Mouse (Mus musculus): Measurements from ENCODE around the gene Hexdc.

The Hexdc gene

DNA sequence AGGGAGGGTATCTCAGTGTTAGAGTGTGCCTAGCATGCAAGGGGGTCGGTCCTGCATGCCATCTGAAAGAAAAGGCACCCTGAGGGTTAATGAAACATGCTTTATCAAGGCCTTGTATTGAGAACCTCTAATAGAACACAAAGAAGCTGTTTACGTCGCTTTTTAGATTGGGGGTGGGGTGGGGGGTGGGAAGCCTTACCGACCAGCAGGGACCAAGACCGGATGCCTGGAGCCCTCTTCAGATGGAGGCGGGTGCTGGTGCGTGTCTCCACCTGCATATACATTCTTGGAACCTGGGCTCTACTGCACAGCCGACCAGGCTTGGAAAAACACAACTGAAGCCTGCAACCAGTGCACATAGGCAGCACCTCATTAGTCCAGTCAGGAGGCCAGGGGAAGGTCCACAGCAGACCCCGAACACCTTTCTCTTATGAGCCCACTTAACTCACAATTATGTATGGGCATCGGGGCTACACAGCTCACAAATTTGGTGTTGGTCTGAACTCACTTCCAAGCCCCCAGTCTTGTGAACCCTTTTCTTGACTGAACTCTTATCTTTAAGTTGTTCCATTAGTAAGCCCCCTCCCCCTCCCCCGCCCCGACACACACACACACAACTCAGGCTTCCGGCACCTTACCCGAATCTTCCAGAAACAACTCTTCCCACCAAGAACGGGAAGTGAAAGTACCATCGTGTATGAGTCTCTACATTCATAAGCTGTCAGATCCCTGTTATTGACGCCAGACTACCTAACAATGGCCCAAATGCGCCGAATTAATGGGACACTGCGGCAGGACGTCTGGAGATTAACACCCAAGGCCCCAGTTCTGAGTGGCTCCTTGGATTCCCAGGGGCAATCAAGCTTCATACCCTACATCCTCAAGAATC is 24.1 kb downstream of the Hexdc start:
- DNase-seq (ENCODE audit: low spot score in 2 of 2) = no peak

DNA sequence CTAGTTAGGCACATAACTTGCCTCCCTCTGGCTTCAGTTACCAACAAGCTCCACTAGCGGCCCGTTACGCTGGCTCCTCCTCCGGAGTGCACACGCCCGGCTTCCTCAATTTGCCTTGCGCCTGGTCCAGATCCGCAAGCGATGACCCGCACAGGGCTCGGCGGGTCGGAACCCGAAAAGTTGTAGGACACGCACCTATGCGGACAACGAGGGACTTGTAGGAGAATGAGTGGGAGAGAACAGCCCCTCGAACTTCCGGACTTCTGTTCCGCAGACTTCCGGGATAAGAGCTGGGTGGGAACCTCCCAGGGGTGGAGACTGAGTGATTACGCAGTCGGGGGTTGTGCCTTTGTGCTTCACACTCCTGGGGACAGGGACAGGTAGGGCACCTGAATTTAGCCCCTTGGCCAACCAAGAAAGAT is 24.8 kb downstream of the Hexdc start, which contains the start of gene Cybc1:
Gene Cybc1 (minus strand): TSS at position 305 of the 422 bp plus-strand sequence.
- peak; percentile 50 to 58 for DNase-seq (ENCODE audit: low spot score in 2 of 2)

DNA sequence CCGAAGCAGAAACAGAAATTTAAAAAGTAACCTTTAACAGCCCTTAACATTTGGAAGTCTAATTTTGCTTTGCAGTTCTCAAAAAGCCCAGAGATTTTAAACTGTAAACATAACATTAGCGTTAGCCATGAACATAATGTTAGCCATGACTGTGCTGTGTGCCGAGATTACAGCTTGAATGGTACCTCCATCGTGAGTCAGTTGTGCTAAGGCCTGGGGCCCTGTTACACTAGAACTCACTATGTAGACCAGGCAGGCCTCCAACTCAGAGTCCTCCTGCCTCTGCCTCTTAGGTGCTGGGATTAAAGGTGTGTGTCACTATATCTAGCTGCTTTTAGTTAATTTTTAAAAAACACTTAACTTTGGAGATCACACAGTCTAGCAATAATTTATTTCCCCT is 27.0 kb downstream of the Hexdc start:
- DNase-seq (ENCODE audit: low spot score in 2 of 2) = no peak

DNA sequence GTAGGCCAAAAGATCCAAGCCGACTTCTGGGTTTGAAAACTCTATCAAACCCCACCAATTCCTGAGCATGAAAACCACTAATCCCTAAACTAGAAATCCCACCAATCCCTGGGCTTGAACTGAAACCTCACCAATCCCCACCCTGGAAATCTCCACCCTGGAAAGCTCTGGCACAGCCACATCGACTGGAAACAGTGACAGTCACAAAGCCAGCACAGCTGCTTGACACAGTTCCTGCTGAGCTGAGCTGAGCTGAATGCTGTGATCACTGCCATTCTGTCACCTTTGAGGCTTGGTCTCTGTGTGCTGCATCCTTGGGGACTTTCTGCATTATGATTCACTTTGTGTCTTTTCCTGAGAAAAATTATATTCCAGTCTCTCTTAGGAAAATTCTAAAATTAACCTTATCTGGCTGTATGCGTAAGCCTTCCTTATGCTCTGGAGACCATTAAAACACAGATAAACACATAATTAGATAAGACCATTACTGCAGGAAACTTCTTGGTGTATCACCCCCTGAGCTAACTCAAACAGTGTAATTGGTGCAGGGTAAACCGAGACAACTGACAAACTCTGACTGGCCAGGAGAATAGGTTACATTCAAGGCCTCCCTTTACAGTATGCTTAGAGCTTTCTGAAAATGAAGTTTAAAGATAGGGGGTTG is 27.5 kb downstream of the Hexdc start:
- no peak for DNase-seq (ENCODE audit: low spot score in 2 of 2)

DNA sequence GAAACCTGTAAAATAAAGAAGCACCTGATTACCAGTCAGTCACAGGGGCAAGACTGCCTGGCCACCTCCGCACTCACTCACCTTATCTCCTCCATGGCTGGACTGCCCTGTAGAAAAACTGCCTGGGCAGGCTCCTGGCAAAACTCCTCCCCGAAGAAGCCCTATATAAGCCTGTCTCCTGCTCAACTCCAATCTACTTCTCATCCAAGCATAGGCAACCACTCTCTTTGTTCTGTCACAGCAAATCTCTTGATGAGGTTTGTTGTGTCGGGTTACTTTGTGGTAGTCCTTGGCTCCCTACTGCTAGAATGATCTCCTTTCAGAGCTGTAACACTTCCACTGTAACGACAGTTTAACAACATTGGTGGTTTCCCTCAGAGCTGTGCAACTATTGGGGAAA is 28.5 kb downstream of the Hexdc start:
- DNase-seq (ENCODE audit: low spot score in 2 of 2) = no peak

DNA sequence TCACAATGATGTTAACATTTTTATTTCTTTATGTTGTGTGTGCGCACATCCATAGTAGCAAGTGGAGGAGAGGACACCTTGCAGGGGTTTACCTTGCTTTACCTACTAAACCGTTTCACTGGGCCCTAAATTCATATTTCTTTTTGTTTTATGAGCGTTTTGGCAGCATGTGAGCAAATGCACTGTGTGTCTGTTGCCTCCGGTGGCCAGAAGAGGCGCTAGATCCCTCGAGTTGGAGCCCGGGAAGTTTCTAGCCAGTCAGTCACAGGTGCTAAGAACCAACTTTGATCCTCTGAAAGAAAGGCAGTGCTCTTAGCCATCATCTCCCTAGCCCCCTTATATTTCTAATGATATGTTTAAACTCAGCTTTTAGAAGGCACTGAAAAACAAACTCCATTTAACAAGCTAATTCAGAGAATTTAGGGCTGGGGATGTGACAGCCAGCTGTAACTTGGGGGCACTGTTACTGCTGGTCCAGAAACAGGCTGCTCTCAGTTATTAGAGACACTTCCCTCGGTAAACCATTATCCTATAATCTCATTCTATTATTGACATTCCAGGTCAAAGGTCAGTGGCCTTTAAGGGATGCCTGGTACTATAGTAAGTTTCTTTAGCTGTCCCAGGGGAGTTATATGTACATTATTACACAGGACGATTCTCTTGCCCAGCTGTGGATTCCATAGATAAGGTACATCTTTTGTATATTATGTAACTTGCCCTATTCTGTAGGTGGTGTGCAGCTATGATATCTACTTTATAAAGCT is 31.4 kb downstream of the Hexdc start:
- no peak for DNase-seq (ENCODE audit: low spot score in 2 of 2)

DNA sequence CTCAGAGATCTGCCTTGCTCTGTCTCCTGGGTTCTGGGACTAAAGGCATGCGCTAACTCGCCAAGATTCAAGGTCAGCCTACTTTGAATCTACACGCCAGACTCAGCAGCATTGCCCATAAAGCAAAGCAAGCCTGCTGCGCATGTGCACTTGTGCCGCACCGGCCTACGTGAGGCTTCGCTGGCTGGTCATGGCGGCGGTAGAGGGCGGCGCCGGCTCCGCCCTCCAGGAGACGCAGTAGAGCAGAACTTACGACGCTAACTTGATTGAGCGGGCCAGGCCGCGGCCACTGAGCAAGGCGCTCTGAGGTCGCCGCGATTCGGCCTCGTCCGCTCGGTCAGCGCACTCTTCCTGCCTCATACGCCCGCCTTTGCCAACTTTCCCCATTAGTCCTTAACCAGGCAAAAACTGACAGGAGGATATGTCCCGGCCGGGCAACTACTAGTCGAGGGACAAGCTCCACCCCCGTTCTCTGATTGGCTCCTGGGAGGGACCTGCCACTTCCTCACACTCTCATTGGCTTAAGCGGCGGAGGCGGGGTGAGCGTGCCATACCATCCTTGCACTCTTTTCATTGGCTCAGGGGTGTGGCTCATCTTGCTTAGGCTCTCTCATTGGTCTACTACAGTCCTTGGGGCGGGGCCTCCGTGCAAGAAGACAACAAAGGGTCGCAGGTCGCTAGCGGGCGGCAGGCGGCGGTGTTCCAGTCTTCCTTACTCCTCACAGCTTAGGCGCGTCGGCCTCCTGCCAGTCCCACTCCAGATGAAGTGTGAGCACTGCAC is 32.5 kb downstream of the Hexdc start, which contains the start of gene Narf:
Gene Narf (plus strand): TSS at position 690 of the 781 bp plus-strand sequence.
- DNase-seq (ENCODE audit: low spot score in 2 of 2) = peak; percentile 99 to 100

DNA sequence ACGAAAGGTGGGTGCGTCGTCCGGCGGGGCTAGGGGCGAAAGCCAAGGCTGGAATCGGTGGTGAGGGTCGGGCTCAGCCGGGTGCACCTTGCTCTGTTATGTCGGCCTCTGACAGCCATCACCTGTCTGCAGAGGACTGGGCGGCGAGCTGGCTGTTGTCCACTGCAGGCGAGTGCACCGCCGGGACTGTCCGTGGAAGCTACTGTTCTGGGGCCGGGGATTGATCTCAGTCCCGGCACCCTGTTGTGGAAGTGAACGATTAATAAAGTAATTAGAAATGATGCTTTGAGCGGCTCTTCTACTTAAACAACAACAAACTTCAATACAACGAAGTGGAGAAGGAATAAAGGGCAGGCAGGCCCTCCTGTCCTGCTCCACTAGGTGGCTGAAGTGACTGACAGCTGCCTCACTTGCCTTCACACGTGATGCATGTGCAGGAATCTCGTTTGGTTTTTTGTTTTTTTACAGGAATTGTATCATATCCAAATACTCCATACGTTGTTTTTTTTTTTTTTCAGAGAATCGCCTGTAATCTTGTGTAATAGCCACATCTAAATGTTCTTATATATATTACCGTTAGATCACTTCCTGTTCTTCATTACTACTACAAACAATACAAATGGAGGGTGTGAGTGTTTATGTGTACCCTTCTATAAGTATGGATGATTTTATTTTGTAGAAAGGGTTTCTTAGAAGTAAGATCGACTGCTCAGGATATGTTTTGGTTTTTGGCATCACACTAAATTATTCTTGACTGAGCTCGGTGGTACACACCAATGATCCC is 33.3 kb downstream of the Hexdc start:
- DNase-seq (ENCODE audit: low spot score in 2 of 2) = no peak

DNA sequence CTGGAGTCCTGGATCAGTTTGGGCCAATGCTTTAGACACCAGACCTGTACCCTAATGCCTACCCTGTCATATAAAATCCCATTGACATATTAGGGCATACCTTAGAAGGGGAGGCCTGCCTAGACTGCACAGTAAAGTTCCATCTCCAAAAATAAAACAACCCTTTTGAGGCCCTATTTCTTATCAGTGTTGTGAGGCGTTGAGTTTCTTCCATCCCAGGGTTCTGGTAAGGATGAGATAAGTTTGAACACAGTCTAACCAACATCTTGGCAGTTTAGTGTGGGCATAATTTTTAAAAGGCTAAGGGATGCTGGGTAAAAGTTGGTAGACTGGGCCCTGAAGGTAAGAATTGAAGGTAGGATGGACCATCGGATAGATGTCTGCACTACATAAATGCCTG is 35.4 kb downstream of the Hexdc start:
- no peak for DNase-seq (ENCODE audit: low spot score in 2 of 2)

DNA sequence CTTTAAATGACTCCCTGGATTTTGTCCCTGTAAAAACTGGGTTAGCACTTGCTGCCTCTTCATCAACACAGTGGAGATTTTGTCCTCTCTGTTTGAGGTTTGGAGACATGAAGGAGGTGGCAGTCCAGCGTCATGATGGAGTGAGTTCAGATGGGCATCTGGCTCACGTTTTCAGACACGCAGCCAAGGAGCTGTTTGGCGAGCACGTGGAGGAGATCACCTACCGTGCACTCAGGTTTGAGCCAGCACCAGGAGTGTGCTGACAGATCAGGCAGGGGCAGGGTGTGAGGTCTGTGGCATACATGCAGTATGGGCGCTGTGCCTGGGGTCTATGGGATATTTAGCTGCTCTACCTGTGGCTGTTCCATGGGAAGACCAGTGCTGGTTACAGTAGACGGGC is 46.0 kb downstream of the Hexdc start:
- no peak for DNase-seq (ENCODE audit: low spot score in 2 of 2)

DNA sequence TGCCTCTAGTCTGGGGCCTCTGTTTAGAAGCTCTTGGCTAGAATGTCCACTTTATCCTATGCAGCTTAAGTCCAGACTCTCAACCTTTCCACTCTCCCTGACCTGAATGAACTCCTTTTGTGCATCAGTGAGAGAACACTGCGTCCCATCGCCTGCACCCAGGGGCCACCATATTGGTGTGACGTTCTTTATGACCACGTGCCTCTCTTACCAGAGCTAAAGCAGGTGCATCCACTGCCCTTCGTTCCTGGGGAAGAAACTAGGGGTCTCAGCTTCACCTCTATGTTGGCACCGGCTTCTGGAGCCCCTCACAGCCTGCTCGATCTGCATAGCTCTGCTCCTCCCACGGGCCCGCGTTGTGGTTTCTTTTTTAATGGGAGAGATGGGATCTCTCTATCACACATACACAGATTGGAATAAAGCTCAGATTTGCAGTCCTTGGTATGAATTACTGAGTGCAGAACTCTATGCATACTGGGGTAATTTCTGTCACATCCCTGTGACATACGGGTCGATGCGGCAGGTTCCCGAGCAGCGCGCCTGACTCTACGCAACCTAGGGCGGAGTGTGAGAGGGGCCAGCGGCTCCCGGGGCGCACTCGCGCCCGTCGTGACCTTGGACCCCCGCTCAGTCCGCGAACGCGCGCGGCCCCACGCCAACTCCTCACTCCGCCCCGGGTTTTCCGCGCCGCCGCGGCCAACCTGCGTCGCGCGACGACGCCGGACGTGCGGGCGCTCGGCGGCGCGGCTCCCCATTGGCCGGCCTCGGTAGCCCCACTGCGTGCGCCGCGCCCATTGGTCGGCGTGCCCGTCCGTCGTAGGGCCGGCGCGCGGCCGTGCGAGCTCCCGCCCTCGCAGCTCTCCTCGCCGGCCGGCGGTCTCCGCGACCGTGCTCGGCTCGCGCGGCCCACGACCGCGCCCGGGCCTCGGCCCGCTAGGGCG is 55.2 kb downstream of the Hexdc start, which contains the start of gene Foxk2:
Gene Foxk2 (plus strand): TSS at position 831 of the 941 bp plus-strand sequence.
- DNase-seq (ENCODE audit: low spot score in 2 of 2) = peak; percentile 85 to 93

DNA sequence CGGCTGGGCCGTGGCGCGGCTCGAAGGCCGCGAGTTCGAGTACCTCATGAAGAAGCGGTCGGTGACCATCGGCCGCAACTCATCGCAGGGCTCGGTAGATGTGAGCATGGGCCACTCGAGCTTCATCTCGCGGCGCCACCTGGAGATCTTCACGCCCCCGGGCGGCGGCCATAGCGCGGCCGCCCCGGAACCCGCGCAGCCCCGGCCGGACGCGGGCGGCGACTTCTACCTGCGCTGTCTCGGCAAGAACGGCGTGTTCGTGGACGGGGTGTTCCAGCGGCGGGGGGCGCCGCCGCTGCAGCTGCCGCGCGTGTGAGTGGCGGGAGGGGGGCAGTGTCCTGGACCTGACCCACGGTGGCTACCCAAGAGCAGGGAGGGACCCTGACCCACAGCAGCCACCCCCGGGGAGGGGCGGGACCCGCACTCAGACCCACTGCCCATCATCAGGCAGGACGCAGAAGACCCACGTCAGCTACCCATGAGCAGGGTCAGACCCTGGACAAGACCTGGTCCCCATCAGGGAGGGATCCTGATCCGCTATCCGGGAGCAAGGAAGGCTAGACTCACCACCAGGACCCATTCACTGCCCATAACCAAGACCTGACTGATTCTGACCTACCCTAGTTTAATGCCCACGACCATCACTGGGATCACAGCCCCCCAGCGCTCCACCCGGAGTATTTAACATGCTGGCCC is 56.1 kb downstream of the Hexdc start:
- peak; percentile 37 to 69 for DNase-seq (ENCODE audit: low spot score in 2 of 2)

DNA sequence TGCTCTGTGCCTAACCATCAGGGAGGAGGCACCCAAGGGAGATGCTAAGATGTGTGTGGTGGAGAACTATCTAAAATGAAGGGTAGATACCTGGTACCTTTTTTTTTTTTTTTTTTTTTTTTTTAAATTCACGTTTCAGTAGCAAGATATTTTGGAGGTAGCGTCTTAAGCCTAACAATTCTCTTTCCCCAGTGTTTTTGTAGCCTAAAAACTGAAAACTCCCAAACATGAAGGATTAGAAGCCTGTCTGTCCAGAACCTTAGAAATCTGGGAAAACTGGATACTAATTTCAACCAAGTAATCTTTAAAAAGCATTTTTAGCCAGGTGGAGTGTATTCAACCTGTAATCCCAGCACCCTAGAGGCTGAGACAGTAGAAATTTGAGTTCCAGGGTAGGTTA is 56.8 kb downstream of the Hexdc start:
- DNase-seq (ENCODE audit: low spot score in 2 of 2) = no peak

All from frontal cortex, postnatal 10 days (tissue).